Mouse (Mus musculus) cortical plate, adult 2 months (tissue): Measurements from ENCODE around the gene Lrrc3c.

Experiments
- CTCF ChIP-seq: fragments of 200-500 bp; IDR thresholded peaks from 2 replicates; pipeline ENCODE4 v1.5.1; 2011; ENCODE audit warnings: mild to moderate bottlenecking, control low read depth, low read length; ENCODE audit not compliant: insufficient read depth; ENCODE audit errors: extremely low read depth
- POLR2A ChIP-seq: fragments of 200-500 bp; IDR thresholded peaks from 2 replicates; pipeline ENCODE4 v1.6.1; 2011; ENCODE audit warnings: mild to moderate bottlenecking, low read length, control low read depth; ENCODE audit not compliant: insufficient read depth; ENCODE audit errors: extremely low read depth

- TF ChIP-seq POLR2A (no peak), CTCF (no peak)
Measured at GRCm38 (mm10) chr11:98625611-98626410, 27.7 kb downstream of the Lrrc3c start, which contains the start of the genes Gm12355 and Gsdma3.
